Mouse (Mus musculus): ENCODE results near the gene Tulp1. TPM values are rescaled to one million over a fixed set of nuclear protein-coding genes. Genes with fewer than 3 reads are reported as not detected.
"Not testable (repeated sequence)": the region's sequence is repeated elsewhere in the genome, so short reads cannot be mapped to it uniquely, and the experiment has no call there.

The Tulp1 gene
- total RNA-seq, 2 experiments from 2014 or later, result not detected

DNA sequence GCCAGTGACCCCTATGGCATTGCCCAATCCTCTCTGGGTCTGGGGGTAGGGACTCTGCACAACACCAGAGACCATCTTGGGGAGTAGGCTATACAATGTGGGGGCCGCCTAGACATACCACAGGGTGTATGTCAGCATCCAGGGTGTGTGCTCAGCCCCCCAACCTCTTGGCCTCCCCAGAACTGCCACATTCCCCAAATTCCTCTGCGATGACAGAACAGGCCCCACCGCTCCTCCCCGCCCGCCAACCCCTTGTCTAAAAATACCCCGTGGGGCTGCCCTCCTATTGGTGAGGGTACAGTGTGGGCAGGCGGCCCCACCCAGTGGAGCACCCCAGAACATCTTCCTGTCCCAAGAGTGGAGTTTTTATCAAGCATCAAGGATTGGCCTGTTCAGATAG is 24.4 kb downstream of the Tulp1 start:
- DNase-seq, result no peak

DNA sequence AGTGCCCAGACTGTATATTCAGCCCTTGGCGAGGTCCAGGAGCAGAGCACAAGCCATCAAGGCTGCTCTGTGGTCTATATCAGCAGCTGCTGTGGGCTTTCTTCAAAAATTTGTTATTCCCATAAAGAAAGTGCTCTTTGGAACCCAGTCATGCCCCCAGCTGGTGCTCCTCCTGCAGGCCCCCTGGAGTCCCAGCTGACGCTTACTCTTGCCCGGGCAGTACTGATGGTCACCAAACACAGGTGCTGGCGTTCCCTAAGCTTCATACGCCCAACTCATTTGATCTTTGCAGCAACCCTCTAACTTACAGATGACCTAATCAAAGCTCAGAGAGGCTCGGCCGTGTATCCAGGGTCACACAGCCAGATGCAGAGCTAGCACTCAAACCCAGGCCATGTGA is 27.5 kb downstream of the Tulp1 start:
- no peak for DNase-seq

DNA sequence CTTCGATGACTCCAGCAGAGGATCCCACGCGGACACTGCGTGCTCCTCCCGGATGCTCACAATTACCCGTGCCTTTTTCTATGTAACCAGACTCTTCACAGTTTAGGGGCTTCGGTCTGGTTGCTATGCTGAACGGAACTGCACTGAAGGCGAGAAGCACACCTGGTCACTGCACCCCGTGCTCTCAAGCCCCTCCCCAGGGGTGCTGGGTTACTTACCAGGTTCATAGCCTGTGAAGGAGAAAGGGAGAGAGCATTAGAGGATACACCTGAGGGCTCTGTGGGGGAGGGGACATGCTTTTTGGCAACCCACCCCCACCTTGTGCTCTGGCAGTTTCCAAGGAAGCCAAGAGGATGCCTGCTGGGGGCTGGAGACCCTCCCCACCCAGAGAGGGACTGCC is 29.8 kb downstream of the Tulp1 start:
- no peak for DNase-seq

DNA sequence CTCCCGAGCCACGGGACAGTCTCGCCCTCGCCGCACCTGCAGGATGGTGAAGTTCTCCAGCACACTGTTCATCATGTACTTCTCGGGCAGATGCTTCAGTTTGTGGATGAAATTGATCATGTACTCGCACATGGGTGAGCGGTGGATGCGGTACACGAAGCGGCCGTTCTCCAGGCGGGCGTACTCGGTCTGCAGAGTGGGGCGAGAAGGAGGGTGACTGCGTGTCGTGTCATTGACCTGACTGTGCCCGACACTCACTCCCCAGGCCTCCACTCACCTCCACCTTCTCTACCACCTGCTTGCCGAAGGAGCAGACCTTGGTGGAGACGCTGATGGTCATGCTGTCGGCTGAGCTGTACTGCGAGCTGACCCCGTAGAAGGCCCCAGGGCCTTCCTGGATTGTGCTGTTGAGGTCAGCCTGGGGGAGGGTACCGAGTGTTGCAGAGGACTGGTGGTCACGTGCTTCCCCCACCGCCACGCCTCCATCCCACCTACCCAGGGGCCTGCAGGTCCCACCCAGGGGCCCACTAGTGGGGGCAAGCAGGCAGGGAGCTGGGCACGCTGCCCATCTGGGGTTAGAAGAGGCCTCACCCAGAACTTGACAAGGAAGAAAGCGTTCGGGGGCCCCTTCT is 32.0 kb downstream of the Tulp1 start:
- no peak for DNase-seq

DNA sequence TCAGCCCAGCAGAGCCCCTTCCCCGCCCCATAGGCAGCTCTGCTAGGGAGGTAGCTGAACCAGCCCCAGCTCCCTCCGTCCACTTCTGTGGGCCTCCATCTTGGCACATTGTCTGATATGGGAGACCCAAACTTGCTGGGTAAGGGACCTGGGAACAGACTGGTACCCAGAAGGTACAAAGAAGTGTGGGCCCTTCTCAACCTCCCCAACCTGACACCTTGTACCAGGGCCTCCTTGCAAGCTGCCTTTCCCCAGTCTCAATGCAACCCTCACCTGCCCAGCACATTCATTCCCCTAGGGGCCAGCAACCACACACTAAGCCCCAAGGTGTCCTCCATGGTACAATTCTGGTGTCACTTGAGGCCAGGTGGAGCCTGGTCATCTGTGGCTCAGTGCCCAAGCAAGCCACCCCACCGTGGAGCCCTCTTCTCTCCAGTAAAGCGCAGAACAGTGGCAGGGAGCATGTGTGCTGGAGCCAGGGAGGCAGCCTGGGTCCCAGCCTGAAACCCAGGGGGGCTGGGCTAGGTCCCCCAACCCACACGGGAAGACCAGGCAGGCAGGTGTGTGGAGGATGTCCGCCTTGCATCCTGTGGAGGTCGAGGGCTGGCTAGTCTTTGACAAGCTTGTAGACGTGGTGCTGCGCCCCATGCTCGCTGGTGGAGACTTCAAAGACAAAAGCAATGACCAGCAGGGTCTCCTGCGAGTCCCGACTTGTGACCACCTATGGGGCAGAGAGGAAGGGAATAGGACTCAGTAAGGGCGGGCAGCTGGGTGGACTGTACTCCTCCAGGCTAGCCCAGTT is 32.7 kb downstream of the Tulp1 start:
- DNase-seq, result no peak

DNA sequence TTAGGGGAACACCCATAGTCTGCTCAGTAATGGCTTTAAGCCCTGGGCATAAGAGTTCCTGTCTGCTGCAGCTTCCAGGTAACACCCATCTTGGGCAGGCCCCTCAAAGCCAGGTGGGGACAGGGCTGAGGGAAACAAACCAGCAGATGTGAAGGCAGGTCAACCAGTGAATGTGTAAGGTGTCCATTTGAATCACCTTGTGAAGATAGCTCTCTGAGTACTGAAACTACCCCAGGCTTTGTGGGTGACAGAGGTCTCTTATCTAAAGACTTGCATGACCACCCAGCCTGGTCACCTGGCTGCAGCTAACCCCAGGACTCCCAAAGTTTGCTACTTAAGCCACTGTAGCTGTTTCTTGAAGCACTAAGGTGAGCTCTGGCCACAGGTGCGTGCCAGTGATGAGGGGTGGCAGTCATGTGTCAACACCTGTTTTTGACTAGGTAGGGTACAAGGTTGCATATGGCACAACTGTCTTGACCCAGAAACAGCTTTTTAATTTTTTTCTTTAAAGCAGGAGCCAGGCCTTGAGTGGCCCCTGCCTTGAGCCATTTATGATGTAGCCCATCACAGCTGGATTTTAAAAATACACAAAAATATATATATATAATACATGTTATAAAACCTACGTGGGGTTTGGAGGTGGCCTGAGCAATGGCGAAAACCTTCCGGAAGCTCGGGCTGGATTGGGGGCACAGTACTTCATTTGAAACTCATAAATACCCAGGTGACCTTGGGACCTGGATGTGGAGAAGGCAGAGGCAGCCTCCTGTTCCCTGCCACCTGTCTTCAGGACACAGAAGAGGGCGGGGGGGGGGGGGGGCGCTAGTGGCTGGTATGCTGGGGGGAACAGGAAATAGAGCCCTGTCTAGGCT is 33.5 kb downstream of the Tulp1 start:
- DNase-seq, result no peak

DNA sequence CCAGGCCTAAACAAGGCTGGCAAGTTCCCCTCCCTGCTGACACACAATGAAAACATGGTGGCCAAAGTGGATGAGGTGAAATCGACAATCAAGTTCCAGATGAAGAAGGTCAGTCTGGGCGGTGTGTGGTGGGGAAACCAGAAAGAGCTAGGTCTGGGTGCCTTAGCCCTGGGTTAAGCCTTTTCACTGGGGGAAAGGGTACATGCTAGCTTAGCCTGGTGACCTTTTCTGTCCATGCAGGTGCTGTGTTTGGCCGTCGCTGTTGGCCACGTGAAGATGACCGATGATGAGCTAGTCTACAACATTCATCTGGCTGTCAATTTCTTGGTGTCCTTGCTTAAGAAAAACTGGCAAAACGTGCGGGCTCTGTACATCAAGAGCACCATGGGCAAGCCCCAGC is 34.4 kb downstream of the Tulp1 start:
- DNase-seq, result not testable (repeated sequence)

DNA sequence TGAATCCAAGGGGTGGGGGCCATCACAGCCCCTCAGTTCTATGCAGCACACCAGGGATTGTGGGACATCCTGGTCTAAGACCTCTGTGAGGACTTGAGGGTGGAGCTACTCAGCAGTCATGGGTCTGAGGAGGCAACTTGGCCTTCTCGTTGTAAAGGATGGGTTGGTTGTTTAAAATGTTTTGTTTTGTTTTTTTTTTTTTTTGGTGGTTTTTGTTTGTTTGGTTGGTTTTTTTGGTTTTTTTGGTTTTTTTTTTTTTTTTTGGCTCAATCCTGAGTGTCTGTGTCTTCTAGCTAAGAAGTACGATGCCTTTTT is 34.8 kb downstream of the Tulp1 start:
- no peak for DNase-seq

DNA sequence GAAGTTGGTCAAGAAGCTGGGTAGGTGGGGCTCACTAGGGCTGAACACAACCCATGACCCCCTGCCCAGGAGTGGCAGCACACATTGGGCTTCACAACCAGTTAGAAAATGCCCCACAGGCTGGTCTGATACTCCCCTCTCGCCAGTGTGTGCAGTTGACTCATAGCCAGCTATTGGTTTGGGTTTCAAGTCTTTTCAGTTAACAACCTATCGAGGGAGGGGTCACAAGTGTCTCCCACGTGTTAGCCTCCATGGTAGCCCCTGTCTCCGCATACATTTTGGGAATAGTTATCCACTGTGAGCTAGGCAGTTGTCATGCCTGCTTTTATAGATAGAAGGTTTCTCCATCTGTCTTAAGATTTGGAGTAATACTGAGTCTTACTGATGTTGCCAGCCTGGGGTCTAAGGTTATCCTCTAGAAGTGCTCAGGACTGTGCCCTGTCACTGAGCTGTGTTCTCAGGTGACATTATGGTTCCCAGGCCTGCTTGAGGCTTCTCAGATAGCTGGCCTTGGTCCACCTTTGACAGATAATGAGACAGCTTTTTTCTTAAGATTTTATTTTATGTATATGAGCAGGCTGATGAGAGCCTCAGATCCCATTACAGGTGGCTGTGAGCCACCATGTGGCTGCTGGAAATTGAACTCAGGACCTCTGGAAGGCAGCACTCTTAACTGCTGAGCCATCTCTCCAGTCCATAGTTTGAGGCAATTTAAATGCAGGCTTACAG is 35.4 kb downstream of the Tulp1 start:
- DNase-seq, result no peak

DNA sequence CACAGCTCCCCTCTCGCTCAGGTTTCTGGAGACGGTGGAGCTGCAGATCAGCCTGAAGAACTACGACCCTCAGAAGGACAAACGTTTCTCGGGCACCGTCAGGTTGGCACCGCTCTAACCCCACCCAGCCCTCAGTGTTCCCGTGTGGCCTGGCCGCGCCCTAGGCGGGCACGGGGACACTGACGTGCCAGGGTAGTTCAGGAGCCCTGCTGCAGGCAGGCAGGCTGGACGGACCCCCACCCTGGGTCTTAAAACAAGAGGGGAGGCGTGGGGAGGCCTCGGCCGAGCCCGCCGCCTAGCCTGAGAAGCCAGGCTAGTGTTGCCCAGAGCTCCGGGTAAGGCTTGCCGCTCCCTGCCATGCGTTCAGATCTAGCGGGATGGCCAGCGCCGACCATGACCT is 36.1 kb downstream of the Tulp1 start:
- DNase-seq, result no peak

DNA sequence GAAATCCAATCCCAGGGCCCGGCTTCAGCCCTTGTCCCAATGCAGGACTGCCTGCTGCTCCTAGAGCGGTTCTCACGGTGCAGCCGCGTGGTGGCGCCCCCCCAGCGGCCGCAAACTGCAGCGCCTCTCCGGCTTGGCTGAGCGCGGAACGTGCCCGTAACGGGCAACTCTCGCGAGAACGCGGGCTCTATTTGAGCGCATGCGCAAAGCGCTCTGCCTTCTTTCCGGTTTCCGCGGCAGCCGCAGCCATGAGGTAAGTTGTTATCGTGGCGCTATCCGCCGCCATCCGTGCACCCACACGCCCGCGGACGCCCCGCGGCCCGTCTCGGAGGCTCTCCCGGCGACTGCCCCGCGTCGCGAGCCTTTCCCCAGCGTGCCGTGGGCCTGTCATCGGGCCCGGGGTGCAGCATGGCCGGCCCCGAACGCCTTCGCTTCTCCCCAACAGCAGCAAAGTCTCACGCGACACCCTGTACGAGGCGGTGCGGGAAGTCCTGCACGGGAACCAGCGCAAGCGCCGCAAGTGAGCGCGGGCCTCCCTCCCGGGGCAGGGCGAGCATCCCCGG is 36.6 kb downstream of the Tulp1 start, which contains the start of gene Rpl10a:
TSS of gene Rpl10a (plus strand) at position 106 of the 563 bp plus-strand sequence.
- DNase-seq, result peak; percentile 97 to 99

DNA sequence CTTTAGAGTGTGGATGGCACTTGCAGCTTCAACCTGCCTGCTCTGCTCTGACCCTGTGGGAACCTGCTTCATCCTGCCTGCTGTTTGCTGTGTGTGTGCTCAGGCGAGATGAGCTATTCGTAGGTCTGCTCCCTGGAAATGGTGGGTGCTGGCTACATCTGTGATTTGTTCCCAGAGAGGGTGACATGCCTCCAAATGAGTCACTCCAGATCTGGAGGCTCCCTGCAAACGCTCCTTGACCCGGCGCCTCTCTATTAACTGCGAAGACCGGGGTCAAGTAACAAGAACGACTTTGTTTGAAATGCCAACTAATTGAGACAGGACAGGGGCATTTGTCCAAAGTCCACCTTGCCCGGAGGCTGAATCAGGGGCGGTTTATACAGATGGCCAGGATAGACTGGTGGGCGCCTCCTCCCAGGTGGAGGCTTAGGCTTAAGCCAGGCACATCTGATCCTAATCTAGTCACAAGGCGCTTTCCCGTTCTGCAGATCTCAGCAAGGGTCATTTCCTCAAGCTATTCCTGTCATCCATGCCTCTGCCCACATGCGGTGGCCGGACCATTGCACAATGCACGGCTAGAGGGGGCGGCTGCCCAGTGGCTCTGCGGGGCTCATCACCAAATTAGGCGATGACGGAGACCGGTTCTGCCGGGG is 37.2 kb downstream of the Tulp1 start:
- DNase-seq, result no peak

DNA sequence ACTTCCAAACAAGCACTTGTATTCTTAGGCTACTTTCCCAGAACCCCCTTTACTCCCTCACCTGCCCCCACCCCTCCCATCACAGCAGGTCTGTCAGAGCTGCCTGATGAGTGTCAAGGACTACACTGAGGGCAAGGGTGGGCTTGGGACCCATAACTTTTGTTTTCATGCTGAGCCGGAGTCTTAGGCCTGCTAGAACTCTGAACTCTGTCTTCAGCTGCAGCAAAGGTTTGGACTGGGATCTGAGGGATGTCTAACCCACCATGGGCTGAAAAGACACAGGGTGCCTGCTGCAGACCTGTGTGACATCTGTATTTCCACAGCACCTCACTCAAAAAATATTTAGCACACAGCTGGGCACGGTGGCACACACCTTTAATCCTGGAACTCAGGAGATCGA is 38.1 kb downstream of the Tulp1 start:
- no peak for DNase-seq

DNA sequence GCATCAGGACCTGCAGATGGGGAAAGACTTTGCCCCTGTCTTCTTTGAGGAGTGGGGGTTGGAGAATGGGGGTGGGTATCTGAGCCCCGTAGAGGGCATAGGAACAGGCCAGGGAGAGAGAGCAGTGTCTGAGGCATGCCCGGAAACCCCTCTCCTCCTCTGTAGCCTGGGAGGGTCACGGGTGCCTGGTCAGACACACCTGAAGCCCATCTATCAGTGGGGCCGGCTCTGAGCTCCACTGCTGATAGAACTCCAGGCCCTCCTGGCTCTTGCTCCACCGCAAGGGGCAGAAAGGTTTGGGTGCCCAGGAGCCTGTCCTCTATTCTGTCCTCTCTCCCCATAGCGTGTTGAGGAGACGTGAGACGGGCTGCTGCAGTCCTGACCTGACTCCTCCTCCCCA is 39.3 kb downstream of the Tulp1 start:
- DNase-seq, result no peak

DNA sequence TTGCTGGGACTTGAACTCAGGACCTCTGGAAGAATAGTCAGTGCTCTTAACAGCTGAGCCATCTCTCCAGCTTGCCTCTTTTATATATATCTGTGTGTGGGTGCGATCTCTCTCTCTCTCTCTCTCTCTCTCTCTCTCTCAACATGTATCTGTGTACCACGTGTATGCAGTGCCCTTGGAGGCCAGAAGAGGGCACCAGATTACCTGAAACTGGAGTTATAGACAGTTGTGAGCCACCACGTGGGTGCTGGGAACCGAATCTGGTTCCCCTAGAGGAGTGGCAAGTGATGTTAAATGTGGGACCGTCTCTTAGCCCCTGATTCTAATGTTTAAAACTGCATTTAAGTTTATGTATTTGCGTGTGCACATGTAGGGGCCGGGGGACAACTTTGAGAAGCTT is 40.6 kb downstream of the Tulp1 start:
- not testable (repeated sequence) for DNase-seq

DNA sequence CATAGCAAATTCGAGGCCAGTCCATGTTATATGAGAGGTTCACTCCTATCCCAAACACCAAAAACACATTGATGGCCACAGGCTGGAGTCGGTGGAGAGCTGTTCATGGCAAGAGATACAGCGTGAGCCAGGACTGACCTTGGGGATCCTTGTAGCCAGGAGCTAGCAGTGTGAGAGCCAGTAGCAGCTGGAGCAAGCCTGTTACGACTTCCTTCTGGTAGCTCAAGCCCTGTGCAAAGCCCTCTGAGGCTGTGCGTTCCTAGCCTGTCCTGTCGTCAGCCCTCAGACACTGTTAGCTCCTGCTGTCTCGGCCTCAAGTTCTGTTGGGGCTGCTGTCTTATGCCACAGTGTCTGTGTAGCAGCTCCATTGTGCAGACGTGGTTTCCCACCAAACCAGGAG is 41.2 kb downstream of the Tulp1 start:
- no peak for DNase-seq

DNA sequence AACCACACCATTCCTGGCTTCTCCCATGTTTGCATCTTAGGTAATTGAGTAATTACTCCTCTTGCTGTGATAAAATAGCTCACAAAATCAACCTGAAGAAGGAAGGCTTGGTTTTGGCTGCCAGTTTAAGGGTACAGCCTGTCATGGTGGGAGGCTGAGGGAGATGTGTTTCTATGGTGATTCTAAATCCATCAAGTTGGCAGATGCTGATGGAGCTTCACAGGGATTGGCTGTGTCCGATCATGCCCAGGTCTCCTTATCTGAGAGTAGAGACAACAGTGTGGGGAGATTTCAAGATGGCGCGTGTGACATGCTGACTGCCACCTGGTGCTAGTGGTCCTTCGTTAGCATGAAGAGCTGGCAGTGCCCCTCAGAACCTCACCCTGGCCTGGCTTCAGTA is 43.3 kb downstream of the Tulp1 start:
- no peak for DNase-seq

DNA sequence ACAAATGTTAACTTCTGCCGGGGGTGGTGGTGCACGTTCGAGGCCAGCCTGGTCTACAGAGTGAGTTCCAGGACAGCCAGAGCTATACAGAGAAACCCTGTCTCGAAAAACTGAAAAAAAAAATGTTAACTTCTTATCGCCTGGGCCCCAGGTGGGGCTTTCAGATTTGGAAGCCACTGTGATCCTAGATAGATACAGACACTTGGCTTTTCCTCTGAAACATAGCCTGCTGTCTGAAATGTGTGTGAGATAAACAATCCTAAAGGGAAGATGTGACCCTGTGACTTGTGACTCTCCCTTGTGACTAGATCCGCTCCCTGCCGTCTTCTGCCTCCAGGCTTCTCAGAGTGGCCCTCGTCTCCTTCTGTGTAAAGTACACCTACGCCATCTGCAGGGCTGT is 47.3 kb downstream of the Tulp1 start:
- DNase-seq, result no peak

DNA sequence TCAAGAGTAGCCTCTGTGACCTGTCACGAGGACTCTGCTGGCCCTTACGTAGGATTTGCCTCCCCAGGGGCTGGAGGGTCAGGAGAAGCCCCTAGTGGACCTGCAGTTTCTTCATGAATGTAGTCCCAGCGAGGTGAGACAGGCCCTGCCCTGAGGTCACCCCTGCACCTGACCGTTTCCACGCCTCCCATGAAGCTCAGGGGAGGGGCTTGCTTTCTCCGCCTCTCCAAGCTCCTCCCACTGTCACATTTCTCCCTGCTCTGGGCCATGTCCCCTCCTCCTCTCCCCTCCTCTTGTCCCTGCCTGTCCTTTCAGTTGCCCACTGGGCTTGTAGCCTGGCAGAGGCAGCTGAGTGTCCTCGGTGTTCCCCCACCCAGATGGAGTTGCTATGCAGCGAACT is 47.9 kb downstream of the Tulp1 start:
- no peak for DNase-seq

DNA sequence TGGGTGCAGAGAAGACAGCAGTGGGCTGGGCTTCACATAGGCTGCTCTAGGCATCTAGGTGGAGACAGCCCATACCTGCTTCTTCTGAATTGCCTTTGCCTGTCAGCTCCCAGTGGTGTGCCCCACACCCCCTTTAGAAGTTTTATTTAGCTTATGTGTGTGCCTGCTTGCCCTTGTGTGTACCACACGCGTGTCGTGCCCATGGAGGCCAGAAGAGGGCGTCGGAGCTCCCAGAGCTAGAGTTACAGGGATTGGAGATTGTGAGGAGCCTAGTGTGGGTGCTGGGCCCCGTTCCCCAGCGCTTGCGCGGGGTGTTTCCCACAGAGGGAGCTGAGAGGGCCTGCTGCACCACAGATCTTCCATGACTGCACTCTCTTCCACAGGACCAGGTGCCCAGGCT is 48.5 kb downstream of the Tulp1 start:
- DNase-seq, result no peak

DNA sequence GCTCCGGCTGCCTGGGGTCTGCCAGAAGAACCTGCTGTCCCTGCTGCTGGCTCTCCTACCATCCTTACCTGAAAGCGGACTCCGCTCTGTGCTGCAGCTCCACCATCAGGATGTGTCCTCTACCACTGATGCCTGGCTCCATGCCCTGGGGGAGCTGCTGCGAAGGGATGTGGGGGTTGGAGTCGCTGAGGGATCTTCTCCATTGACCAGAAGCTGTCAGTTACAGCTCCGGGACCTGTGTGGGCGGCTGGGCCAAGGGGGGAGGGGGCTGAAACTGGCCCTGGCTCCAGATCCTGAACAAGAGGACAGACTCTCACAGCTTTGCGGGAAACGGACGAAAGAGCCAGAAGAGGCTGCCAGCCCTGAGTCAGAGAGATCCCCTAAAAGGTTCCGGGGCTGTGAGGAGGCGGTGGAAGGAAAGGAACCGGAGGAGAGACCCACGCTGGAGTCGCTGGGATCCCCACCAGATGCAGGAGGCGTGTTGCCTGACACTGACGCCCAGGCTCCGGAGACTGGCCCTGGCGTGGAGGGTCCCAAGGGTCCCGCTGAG is 49.3 kb downstream of the Tulp1 start:
- DNase-seq, result no peak
